Mouse (Mus musculus) neural tube, embryonic 12.5 days (tissue): ENCODE measurements around the gene Cct3. TPM values are rescaled to one million over a fixed set of nuclear protein-coding genes. Genes with fewer than 3 reads are reported as not detected.
A peak's percentile ranks its signal among the peaks of the same experiment; 100 is the strongest.

Source experiments
- ATAC-seq: fragments of 200-750 bp; cut with Nextera tagmentation; 2 replicates; pipeline ENCODE4 v1.8.0; 2017; ENCODE audit warnings: low read depth, mild to moderate bottlenecking, moderate TSS enrichment, moderate library complexity; ENCODE audit not compliant: low FRiP score
- H3K27ac ChIP-seq: fragments of 300-500 bp; sonication (generic); 2 replicates; pipeline ENCODE4 v1.5.1; 2016
- H3K27me3 ChIP-seq: fragments of 300-500 bp; sonication (generic); replicated peaks from 2 replicates; pipeline ENCODE4 v1.6.1; 2016; ENCODE audit warnings: mild to moderate bottlenecking
- H3K36me3 ChIP-seq: fragments of 300-500 bp; sonication (generic); 2 replicates; pipeline ENCODE4 v1.6.1; 2016; ENCODE audit warnings: mild to moderate bottlenecking
- H3K4me1 ChIP-seq: fragments of 300-500 bp; sonication (generic); 2 replicates; pipeline ENCODE4 v1.6.1; 2016
- H3K4me2 ChIP-seq: fragments of 300-500 bp; sonication (generic); replicated peaks from 2 replicates; pipeline ENCODE4 v1.6.1; 2016; ENCODE audit warnings: mild to moderate bottlenecking
- H3K4me3 ChIP-seq: fragments of 300-500 bp; sonication (generic); 2 replicates; pipeline ENCODE4 v1.5.1; 2016
- H3K9ac ChIP-seq: fragments of 300-500 bp; sonication (generic); 2 replicates; pipeline ENCODE4 v1.6.1; 2016; ENCODE audit warnings: mild to moderate bottlenecking
- H3K9me3 ChIP-seq: fragments of 300-500 bp; sonication (generic); 2 replicates; pipeline ENCODE4 v1.6.1; 2016; ENCODE audit warnings: mild to moderate bottlenecking
- WGBS: fragments of 180-500 bp; shearing (Covaris S2); methylation state at CpG from one replicate; pipeline ENCODE4 v1.1.7; 2016; 5-methylcytosine and 5-hydroxymethylcytosine counted together
- polyA plus RNA-seq: library from polyadenylated mRNA; unstranded; fragments of >200 nt; fragmentation: Nextera tagmentation; extraction: Ambion mirVana; gene quantifications from 2 replicates; pipeline ENCODE4 v1.2.1, GENCODE M21; 2016

The Cct3 gene
- polyA plus RNA-seq, 1 experiment from 2014 or later = 593 TPM

DNA sequence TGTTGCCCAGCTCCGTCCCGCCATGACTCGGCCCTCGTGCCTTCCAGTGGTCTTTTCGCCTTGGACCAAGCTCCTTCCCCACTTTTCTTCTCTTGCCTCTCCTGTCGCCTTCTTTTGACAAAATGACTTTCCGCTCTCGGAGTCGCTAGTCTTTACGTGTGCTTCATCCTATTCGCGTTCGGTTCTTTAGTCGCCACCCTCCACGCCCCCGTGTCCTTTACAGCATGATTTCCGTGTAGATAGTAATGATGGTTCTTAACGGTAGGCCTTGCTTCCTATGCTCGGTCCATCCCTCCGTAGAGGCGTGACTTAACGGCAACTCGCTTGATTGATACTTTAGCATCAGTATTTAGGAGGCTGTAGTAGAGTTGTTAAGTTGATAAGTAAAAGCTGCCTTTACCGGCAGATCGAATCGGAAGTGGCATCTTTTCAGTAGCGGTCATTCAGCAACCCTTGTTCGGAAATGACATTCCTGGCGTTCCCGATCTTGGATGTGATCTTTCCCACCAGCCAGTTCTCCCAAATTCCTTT, 470 bp downstream of the Cct3 start:
- Histone ChIP-seq H3K4me1 (peaks cover 11% of the 10 kb centered on the region), H3K9me3 (no peaks in the 10 kb centered on the region), H3K27me3 (no peaks in the 10 kb centered on the region), H3K27ac (peak overlapping the region; percentile 60), H3K4me2 (peak overlapping the region; percentile 80), H3K9ac (peak overlapping the region; percentile 83), H3K36me3 (peaks cover 30% of the 10 kb centered on the region), H3K4me3 (peak overlapping the region; percentile 76)
- under 1% methylated on average over 30 of the region's 30 CpGs for WGBS
- no peak for ATAC-seq

DNA sequence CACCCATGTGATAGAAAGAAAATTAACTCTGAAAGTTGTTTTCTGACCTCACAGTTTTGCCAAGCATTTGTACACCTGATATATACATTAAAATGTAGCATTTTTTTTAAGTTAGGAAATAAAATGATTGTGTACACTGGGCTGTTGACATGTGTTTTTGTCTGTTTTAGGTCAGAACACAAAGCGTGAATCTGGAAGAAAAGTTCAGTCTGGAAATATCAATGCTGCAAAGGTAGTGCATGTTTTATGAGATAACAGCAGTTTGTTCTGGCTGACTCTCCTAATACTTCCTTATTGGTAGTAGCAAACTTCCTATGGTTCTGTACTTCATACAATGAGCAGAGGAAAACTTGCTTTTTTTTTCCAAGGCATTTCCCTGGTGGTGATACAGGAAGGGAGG, 2.3 kb downstream of the Cct3 start:
- Histone ChIP-seq H3K4me3 (no peak overlapping the region), H3K4me2 (peak overlapping the region; percentile 80; the same call in 1 of the 2 replicates)

DNA sequence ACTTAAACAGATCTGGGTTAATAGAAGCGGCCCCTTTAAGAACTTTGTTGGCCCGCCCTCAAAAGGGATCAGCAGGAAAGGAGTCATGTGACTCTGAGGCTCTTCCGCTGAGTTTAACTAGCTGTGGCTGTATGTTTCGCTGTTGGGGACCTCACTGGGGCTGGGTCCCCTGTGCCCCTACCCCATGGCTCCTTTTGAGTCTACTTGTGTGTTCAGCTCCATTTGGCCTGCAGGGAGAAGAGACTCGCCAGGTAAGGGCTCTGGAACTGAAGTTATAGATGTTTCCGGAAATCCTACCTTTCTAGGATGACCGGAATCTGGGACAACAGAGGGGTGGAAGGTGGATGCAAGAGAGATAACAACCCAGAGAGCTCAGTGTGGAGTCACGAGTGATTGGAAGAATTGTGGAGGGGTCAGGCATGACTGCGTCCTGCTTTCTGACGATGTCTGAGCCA, 28.1 kb downstream of the Cct3 start, which contains the start of gene Glmp:
Glmp (plus strand) TSS at position 73 of the 455 bp plus-strand sequence.
- H3K27me3 ChIP-seq = no peaks in the 10 kb centered on the region
- peaks cover 9% of the 10 kb centered on the region for H3K4me1 ChIP-seq
- peak within 1 kb of the TSS; percentile 56 for H3K4me3 ChIP-seq
- no peak within 1 kb of the TSS for H3K27ac ChIP-seq
- peak within 1 kb of the TSS; percentile 61 for H3K9ac ChIP-seq
- H3K9me3 ChIP-seq = no peaks in the 10 kb centered on the region
- 3% methylated on average over 10 of the region's 10 CpGs for WGBS
- ATAC-seq = peak; percentile 59
- peaks cover 53% of the 10 kb centered on the region for H3K36me3 ChIP-seq
- H3K4me2 ChIP-seq = peak within 1 kb of the TSS; percentile 83

More for the DNA sequence above, 2.3 kb downstream of the Cct3 start:
- H3K27ac ChIP-seq = no peak overlapping the region
- WGBS = 98% methylated on average over 1 of the region's 1 CpGs
- H3K9me3 ChIP-seq = no peaks in the 10 kb centered on the region
- no peak for ATAC-seq
- H3K9ac ChIP-seq = no peak overlapping the region
- H3K36me3 ChIP-seq = peaks cover 46% of the 10 kb centered on the region
- peaks cover 11% of the 10 kb centered on the region for H3K4me1 ChIP-seq
- H3K27me3 ChIP-seq = no peaks in the 10 kb centered on the region

DNA sequence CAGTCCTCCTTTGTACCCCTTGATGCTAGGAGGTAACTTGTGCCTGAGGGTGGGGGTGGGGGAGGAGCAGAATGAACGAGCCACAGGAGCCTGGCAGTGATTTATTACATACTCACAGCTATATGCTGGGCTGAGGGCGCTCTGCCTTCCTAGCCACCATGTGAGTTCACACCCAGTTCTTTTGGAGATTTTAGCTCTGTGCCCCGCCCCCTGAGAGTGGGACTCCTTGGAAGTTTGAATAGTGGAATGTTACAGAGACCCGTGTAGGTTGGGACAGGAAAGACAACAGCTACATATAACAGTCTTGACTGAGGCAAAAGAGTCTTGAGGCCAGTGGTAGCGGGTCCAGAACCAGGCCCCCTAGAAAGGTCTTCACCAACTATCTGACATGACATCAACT, 32.0 kb downstream of the Cct3 start:
- WGBS = 56% methylated on average over 5 of the region's 5 CpGs
- H3K4me3 ChIP-seq = no peak overlapping the region

DNA sequence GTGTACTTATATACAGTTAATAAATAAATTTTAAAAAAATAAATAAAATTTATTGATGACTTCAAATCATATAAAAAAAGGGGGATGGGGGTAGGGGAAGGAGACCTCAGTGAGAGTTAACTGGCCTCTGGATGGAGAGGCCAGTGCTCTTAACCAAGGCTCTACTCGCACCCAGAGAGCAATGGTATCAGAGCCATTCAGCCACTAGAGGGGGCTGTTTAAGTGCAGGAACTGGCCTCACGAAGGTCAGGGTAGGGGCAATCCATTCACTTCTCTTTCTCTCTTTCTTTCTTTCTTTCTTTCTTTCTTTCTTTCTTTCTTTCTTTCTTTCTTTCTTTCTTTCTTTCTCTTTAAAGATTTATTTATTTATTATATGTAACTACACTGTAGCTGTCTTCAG, 34.4 kb downstream of the Cct3 start:
- Histone ChIP-seq H3K9ac (no peak overlapping the region), H3K27me3 (no peaks in the 10 kb centered on the region), H3K9me3 (no peaks in the 10 kb centered on the region), H3K4me2 (no peak overlapping the region), H3K4me3 (no peak overlapping the region), H3K4me1 (peaks cover 8% of the 10 kb centered on the region), H3K27ac (no peak overlapping the region), H3K36me3 (peaks cover 23% of the 10 kb centered on the region)
- no peak for ATAC-seq
- WGBS = 25% methylated on average over 2 of the region's 2 CpGs

More for the DNA sequence above, 32.0 kb downstream of the Cct3 start:
- no peak overlapping the region for H3K9ac ChIP-seq
- no peak for ATAC-seq
- no peak overlapping the region for H3K4me2 ChIP-seq
- H3K9me3 ChIP-seq = no peaks in the 10 kb centered on the region
- H3K36me3 ChIP-seq = peaks cover 23% of the 10 kb centered on the region
- H3K4me1 ChIP-seq = peaks cover 9% of the 10 kb centered on the region
- H3K27me3 ChIP-seq = no peaks in the 10 kb centered on the region
- no peak overlapping the region for H3K27ac ChIP-seq

DNA sequence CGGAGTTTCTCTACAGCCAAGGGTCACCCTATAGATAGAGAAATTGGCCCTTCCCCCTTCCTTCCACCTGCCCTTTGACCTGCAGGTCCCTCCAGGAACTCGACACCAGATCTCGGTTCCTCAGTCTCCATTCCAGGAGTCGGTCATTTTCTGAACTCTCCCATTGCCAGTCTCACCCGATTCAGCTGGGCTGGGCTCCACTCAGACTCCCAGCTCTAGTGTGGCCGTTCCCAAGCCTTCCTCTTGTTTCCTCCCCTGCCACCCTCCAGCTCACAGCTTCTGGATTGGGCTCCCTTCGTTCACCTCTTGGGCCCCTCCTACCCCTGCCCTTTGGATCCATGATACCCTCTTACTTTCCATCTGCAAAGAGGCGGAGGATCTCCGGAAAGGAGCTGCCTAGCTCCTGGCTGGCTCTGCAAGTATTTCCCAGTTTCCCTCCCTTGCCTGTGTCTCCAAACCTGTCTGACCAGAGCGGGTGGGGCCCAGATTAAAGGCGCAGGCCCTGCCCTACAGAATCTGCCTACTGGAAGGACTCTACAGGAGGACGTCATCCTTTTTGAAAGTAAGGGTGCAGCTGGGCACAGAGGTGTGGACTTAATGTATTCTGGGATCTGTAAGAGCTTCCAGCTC, 37.2 kb downstream of the Cct3 start:
- H3K4me2 ChIP-seq = no peak overlapping the region
- H3K9ac ChIP-seq = no peak overlapping the region
- H3K4me1 ChIP-seq = peaks cover 16% of the 10 kb centered on the region
- no peaks in the 10 kb centered on the region for H3K27me3 ChIP-seq
- H3K27ac ChIP-seq = no peak overlapping the region
- no peaks in the 10 kb centered on the region for H3K9me3 ChIP-seq
- peaks cover 8% of the 10 kb centered on the region for H3K36me3 ChIP-seq
- WGBS = 62% methylated on average over 12 of the region's 12 CpGs
- H3K4me3 ChIP-seq = no peak overlapping the region
- ATAC-seq = no peak

DNA sequence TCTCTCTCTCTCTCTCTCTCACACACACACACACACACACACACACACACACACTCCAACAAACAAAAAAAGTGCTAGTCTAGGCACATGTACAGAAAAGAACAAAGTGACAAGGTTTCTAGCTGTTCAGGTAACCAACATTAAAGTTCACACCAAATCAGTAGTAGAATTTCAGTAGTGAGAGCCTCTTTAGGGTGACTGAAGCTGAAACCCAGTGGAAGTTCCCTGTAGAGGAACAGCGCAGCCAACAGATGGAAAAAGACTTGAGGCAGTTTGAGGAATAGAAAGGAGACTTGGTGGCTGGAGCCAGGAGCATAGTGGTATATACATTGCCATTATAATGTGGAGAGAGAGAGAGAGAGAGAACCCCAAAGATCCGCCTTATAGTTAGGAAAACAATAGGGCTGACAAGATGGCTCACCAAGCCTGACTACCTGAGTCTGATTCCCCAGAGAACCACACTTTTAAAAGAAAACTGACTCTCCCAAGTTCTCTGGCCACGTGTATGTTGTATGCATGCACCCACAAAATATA, 38.1 kb downstream of the Cct3 start:
- H3K9ac ChIP-seq = peak overlapping the region; percentile 92; the same call in 1 of the 2 replicates
- no peak overlapping the region for H3K27ac ChIP-seq
- no peaks in the 10 kb centered on the region for H3K27me3 ChIP-seq
- no peaks in the 10 kb centered on the region for H3K36me3 ChIP-seq
- no peaks in the 10 kb centered on the region for H3K9me3 ChIP-seq
- H3K4me3 ChIP-seq = peak overlapping the region; percentile 84
- H3K4me2 ChIP-seq = peak overlapping the region; percentile 67
- ATAC-seq = no peak
- H3K4me1 ChIP-seq = peaks cover 16% of the 10 kb centered on the region
- WGBS = 33% methylated on average over 3 of the region's 3 CpGs

DNA sequence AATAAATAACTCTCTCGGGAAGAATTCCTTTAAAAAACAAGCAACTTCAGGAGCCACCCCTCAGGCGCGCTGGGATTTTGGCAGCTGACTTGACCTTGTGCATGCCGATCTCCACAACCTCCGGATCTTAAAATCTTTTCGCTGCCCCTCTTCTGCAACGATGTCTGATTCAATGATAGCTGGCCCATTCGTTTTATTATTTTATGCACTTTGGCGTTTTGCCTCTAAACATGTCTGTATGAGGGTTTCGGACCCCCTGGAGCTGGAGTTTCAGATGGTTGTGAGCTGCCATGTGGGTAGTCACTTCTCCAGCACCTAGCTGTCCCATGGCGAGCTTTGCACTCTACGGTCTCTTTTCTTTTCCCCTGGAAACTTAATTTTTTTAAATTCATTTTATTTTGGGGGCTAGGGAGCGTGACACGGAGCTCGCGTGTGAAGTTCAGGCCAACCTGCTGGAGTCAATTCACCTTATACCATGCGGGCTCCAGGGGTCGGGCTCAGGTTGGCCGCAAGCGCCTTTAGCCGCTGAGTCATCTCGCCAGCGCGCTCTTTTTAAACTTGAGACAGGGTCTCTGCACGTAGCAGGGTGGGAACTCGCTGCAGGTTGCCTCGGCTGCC, 38.6 kb downstream of the Cct3 start:
- peak overlapping the region; percentile 67 for H3K4me2 ChIP-seq
- peak; percentile 61 for ATAC-seq
- WGBS = 3% methylated on average over 27 of the region's 27 CpGs

DNA sequence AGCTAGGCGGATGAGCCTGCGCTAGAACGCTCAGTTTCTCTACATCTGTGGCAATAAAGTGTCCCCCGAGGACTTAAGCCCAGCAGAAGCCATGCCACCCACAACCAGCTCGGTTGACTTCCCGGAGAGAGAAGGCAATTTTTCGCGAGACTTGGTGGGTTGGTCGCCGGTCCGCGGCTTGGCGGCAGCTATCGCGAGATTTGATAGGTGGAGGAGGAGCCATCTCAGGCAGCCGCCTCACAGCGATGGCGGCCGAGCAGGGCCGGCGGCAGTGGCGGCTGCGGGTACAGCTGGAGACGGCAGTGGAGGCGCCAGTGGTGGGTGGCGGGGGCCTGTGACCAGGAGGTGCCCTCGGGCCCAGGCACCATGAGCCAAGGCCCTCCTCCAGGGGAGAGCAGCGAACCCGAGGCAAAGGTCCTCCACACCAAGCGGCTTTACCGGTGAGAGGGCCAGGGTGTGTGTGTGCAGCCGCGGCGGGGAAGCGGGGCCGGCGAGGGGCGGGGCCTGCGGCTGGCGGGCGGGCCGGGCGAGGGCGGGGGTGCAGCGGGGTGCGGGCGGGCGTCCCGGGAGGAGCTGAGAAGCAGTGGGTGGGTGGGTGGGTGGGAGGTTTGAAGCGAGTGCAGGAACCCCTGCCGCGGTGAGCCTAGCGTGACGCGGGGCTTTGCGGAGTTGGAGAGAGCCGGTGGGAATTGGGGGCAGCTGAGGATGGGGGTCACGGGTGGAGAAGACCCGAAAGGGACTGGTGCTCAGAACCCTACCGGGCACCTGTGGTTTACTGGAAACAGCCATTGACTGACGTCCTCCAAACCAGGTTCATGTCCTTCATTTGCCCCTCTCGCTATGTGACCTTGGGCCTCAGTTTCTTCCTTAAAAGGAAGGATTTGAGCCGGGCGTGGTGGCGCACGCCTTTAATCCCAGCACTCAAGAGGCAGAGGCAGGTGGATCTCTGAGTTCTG, 39.4 kb downstream of the Cct3 start, which contains the start of the genes Tmem79 and Smg5:
Tmem79 (minus strand) TSS at position 91 of the 956 bp plus-strand sequence.
Smg5 (plus strand) TSS at position 203 of the 956 bp plus-strand sequence.
- H3K36me3 ChIP-seq = no peaks in the 10 kb centered on the region
- 3% methylated on average over 55 of the region's 66 CpGs for WGBS
- peaks cover 16% of the 10 kb centered on the region for H3K4me1 ChIP-seq
- peak within 1 kb of the TSS; percentile 67 for H3K4me2 ChIP-seq
- H3K9ac ChIP-seq = peak within 1 kb of the TSS; percentile 92
- ATAC-seq = peak; percentile 92
- no peaks in the 10 kb centered on the region for H3K9me3 ChIP-seq
- H3K27me3 ChIP-seq = no peaks in the 10 kb centered on the region
- peak within 1 kb of the TSS; percentile 84 for H3K4me3 ChIP-seq
- peak within 1 kb of the TSS; percentile 90; the same call in 1 of the 2 replicates for H3K27ac ChIP-seq

More for the DNA sequence above, 38.6 kb downstream of the Cct3 start:
- Histone ChIP-seq H3K36me3 (no peaks in the 10 kb centered on the region), H3K27ac (peak overlapping the region; percentile 90; the same call in 1 of the 2 replicates), H3K9ac (peak overlapping the region; percentile 92), H3K4me1 (peaks cover 16% of the 10 kb centered on the region), H3K27me3 (no peaks in the 10 kb centered on the region), H3K9me3 (no peaks in the 10 kb centered on the region), H3K4me3 (peak overlapping the region; percentile 84)

DNA sequence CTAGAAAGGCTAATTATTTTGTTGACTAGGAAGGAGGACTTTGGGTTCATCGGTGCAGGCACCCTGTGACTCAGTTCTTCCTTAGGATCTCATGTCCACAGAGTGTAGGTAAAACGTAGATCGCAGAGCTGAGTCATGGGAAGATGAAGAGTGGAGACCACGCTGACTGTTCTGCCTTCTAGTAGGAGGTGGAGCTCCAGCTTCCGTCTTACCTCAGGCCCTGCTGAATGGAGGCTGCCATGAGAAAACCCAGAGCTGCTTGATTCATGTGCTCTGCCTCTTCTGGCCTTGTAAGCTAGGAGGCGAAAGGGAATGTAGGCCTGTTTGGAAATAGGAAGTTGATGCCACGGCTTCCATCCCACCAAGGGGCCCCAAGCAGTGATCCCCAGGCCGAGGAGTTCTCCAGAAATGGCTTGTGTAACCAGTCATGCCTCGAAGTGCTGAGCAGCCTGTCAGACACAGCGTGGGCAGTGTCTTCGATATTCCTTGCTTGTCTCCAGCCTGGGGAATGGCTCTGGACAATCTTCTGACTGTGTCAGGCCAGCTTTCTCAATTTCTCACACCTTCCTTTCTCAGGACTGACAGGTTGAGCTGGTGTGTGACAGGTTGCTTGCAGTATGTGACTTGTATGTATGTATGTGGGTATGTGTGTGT, 40.6 kb downstream of the Cct3 start:
- Histone ChIP-seq H3K4me2 (peak overlapping the region; percentile 67), H3K36me3 (peaks cover 10% of the 10 kb centered on the region), H3K27me3 (no peaks in the 10 kb centered on the region), H3K4me3 (no peak overlapping the region), H3K9ac (0 out of 2 replicates have a peak overlapping the region, but pooled peaks have one; percentile 13), H3K4me1 (peaks cover 16% of the 10 kb centered on the region), H3K9me3 (no peaks in the 10 kb centered on the region), H3K27ac (no peak overlapping the region)
- WGBS = 86% methylated on average over 11 of the region's 11 CpGs
- no peak for ATAC-seq

DNA sequence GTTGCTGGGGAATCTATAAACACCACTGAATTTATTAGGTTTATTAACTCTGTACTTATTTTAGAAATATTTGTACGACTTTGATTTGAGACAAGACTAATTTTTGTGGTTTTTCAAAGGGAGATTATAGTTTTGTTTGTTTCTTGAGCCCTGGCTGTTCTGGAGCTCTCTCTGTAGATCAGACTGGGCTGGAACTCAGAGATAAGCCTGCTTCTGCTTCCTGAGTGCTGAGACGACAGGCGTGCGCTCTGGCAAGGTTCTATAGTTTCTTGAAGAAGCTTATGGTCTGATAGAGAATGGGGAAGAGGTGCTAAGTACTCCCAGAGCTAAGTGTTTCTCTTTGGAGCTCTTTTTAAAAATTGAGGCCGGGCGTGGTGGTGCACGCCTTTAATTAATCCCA, 41.4 kb downstream of the Cct3 start:
- H3K9me3 ChIP-seq = no peaks in the 10 kb centered on the region
- no peak overlapping the region for H3K9ac ChIP-seq
- H3K4me3 ChIP-seq = no peak overlapping the region
- WGBS = 92% methylated on average over 7 of the region's 7 CpGs
- H3K27me3 ChIP-seq = no peaks in the 10 kb centered on the region
- H3K4me1 ChIP-seq = peaks cover 16% of the 10 kb centered on the region
- H3K36me3 ChIP-seq = peaks cover 18% of the 10 kb centered on the region
- ATAC-seq = no peak
- no peak overlapping the region for H3K27ac ChIP-seq
- no peak overlapping the region for H3K4me2 ChIP-seq
